Mouse (Mus musculus) CH12.LX (cell line): ENCODE data around the gene Pfdn6. TPM values are rescaled to one million over a fixed set of nuclear protein-coding genes. Genes with fewer than 3 reads are reported as not detected.

ENCODE experiments used
- DNase-seq: peaks from one replicate; pipeline ENCODE4 v3.0.0-alpha.2; 2013; ENCODE audit errors: extremely low read depth
- H3K27ac ChIP-seq: 2 replicates; pipeline ENCODE4 v1.5.1; 2012; ENCODE audit warnings: low read depth, mild to moderate bottlenecking, control low read depth, moderate library complexity; ENCODE audit not compliant: insufficient read depth
- H3K27me3 ChIP-seq: replicated peaks from 2 replicates; pipeline ENCODE3; 2012; ENCODE audit warnings: inconsistent platforms
- H3K36me3 ChIP-seq, 2 experiments: replicated peaks in 1 of 2; 2 replicates each; pipeline versions ENCODE3 to v1.6.1; 2012; ENCODE audit warnings: inconsistent platforms in 1 of 2, low read length in 1 of 2, mild to moderate bottlenecking in 1 of 2, mixed read lengths in 1 of 2, moderate library complexity in 1 of 2; ENCODE audit not compliant: control insufficient read depth in 1 of 2, insufficient read depth in 1 of 2
- H3K4me1 ChIP-seq, 2 experiments: 2 replicates each; pipeline ENCODE4 v1.6.1; 2012; ENCODE audit warnings: inconsistent platforms in 1 of 2, moderate library complexity in 1 of 2; ENCODE audit not compliant: insufficient read depth in 2 of 2, control insufficient read depth in 1 of 2
- H3K4me2 ChIP-seq: 2 replicates; pipeline ENCODE4 v1.6.1; 2012; ENCODE audit warnings: low read depth, mild to moderate bottlenecking, control low read depth; ENCODE audit not compliant: poor library complexity, insufficient read depth, severe bottlenecking
- H3K4me3 ChIP-seq, 3 experiments: fragments of 150-350 bp in 1 of 3; sonication (generic) in 1 of 3; replicated peaks in 1 of 3; 2 replicates each; pipeline versions ENCODE3 to v1.5.1; 2011 to 2012; ENCODE audit warnings: low read depth in 2 of 3, low read length in 2 of 3, mild to moderate bottlenecking in 2 of 3, moderate library complexity in 2 of 3, control low read depth in 1 of 3, improper control_type of control experiment in 1 of 3, inconsistent platforms in 1 of 3, mixed read lengths in 1 of 3; ENCODE audit not compliant: poor library complexity in 1 of 3
- H3K79me2 ChIP-seq: replicated peaks from 2 replicates; pipeline ENCODE4 v1.6.1; 2012; ENCODE audit warnings: mild to moderate bottlenecking, moderate library complexity; ENCODE audit not compliant: control insufficient read depth, poor library complexity, insufficient read depth, severe bottlenecking; ENCODE audit errors: extremely low read depth
- H3K9ac ChIP-seq: 2 replicates; pipeline ENCODE4 v1.6.1; 2012; ENCODE audit warnings: low read depth, mild to moderate bottlenecking, control low read depth, moderate library complexity; ENCODE audit not compliant: insufficient read depth
- H3K9me3 ChIP-seq: replicated peaks from 2 replicates; pipeline ENCODE3; 2012; ENCODE audit warnings: low read length, inconsistent platforms, mixed read lengths
- BHLHE40 ChIP-seq: IDR thresholded peaks from 2 replicates; pipeline ENCODE4 v1.6.1; 2011; ENCODE audit warnings: mild to moderate bottlenecking, low read depth, low read length, improper control_type of control experiment
- CTCF ChIP-seq, 2 experiments: IDR thresholded peaks in 1 of 2; conservative IDR thresholded peaks in 1 of 2; 2 replicates each; pipeline ENCODE4 v1.5.1; 2011 to 2012; ENCODE audit warnings: low read depth in 2 of 2, low read length in 2 of 2, improper control_type of control experiment in 1 of 2, inconsistent platforms in 1 of 2, mild to moderate bottlenecking in 1 of 2, moderate library complexity in 1 of 2
- EP300 ChIP-seq: IDR thresholded peaks from 2 replicates; pipeline ENCODE4 v1.6.1; 2011; ENCODE audit warnings: low read length, improper control_type of control experiment
- ETS1 ChIP-seq: conservative IDR thresholded peaks from 2 replicates; pipeline ENCODE4 v1.6.1; 2012; ENCODE audit warnings: low read depth, mild to moderate bottlenecking, inconsistent platforms, low read length, improper control_type of control experiment, moderate library complexity
- GABPA ChIP-seq: IDR thresholded peaks from 2 replicates; pipeline ENCODE4 v1.6.1; 2012; ENCODE audit warnings: low read depth, low read length, improper control_type of control experiment, inconsistent platforms; ENCODE audit not compliant: insufficient replicate concordance
- IRF4 ChIP-seq: IDR thresholded peaks from 2 replicates; pipeline ENCODE4 v1.6.1; 2014; ENCODE audit warnings: low read depth, mild to moderate bottlenecking, inconsistent platforms, low read length, improper control_type of control experiment
- MEF2A ChIP-seq: IDR thresholded peaks from 2 replicates; pipeline ENCODE4 v1.6.1; 2014; ENCODE audit warnings: low read depth, mild to moderate bottlenecking, inconsistent platforms, low read length, improper control_type of control experiment, borderline replicate concordance
- MYC ChIP-seq: IDR thresholded peaks from 2 replicates; pipeline ENCODE4 v1.6.1; 2011; ENCODE audit warnings: low read depth, mild to moderate bottlenecking, improper control_type of control experiment, low read length
- NELFE ChIP-seq: IDR thresholded peaks from 2 replicates; pipeline ENCODE4 v1.6.1; 2011; ENCODE audit warnings: low read depth, low read length, improper control_type of control experiment
- POLR2A ChIP-seq: IDR thresholded peaks from 2 replicates; pipeline ENCODE4 v1.6.1; 2011; ENCODE audit warnings: low read depth, mild to moderate bottlenecking, improper control_type of control experiment, low read length
- POLR2AphosphoS2 ChIP-seq: IDR thresholded peaks from 2 replicates; pipeline ENCODE4 v1.6.1; 2011; ENCODE audit warnings: low read depth, low read length, improper control_type of control experiment
- RAD21 ChIP-seq: IDR thresholded peaks from 2 replicates; pipeline ENCODE4 v1.6.1; 2011; ENCODE audit warnings: low read depth, mild to moderate bottlenecking, low read length, improper control_type of control experiment, moderate library complexity
- RCOR1 ChIP-seq: conservative IDR thresholded peaks from 2 replicates; pipeline ENCODE4 v1.6.1; 2012; ENCODE audit warnings: low read depth, mild to moderate bottlenecking, inconsistent platforms, low read length, improper control_type of control experiment
- SIN3A ChIP-seq: IDR thresholded peaks from 2 replicates; pipeline ENCODE4 v1.6.1; 2012; ENCODE audit warnings: low read length, improper control_type of control experiment, inconsistent platforms
- SMC3 ChIP-seq: IDR thresholded peaks from 2 replicates; pipeline ENCODE4 v1.6.1; 2011; ENCODE audit warnings: low read depth, low read length, improper control_type of control experiment
- TCF12 ChIP-seq: IDR thresholded peaks from 2 replicates; pipeline ENCODE4 v1.6.1; 2014; ENCODE audit warnings: low read depth, mild to moderate bottlenecking, inconsistent platforms, low read length, improper control_type of control experiment
- USF2 ChIP-seq: conservative IDR thresholded peaks from 2 replicates; pipeline ENCODE4 v1.6.1; 2011; ENCODE audit warnings: low read depth, low read length, improper control_type of control experiment
- ZMIZ1 ChIP-seq: IDR thresholded peaks from 2 replicates; pipeline ENCODE4 v1.6.1; 2012; ENCODE audit warnings: low read depth, mild to moderate bottlenecking, inconsistent platforms, low read length, improper control_type of control experiment
- ZNF384 ChIP-seq: IDR thresholded peaks from 2 replicates; pipeline ENCODE4 v1.6.1; 2012; ENCODE audit warnings: low read depth, low read length, improper control_type of control experiment, inconsistent platforms
- dilution Hi-C: fragments of 300-500 bp; cut with MboI; formaldehyde crosslinking; loops from 2 replicates; pipeline ENCODE4 v1.14.3; 2020; ENCODE audit warnings: low sequenced_read_pairs; ENCODE audit not compliant: extremely low pct_unique_long_range_greater_than_20kb, extremely low pct_ligation_motif_present
- in situ Hi-C: fragments of 300-500 bp; cut with MboI; formaldehyde crosslinking; loops from 3 replicates; pipeline ENCODE4 v1.14.3; 2019; ENCODE audit warnings: low sequenced_read_pairs, low pct_ligation_motif_present, low pct_unique_long_range_greater_than_20kb, mixed read lengths
- polyA plus RNA-seq: library from polyadenylated mRNA; unstranded; fragments of >175 nt; gene quantifications from 2 replicates; pipeline ENCODE4 v1.2.1, GENCODE M21; 2012; ENCODE audit warnings: low read depth; ENCODE audit not compliant: insufficient read length
- total RNA-seq, 2 experiments: library from RNA; depleted of rRNA; stranded (reverse); fragments of 300-350 nt in 1 of 2; fragments of >200 nt in 1 of 2; gene quantifications; 2 replicates each; pipeline ENCODE4 v1.2.3; 2012 to 2014

Gene Pfdn6
- total and polyA plus RNA-seq, 3 experiments = 92.3 to 140 (median 109) TPM

- Histone ChIP-seq H3K4me1 (peaks cover 5 to 21% of the 10 kb centered on the region in 2 experiments), H3K4me3 (no peak overlapping the region), H3K36me3 (peaks cover 50 to 55% of the 10 kb centered on the region in 2 experiments), H3K4me2 (no peak overlapping the region), H3K27ac (no peak overlapping the region), H3K9ac (no peak overlapping the region), H3K9me3 (no peaks in the 10 kb centered on the region), H3K27me3 (no peaks in the 10 kb centered on the region), H3K79me2 (peaks cover 12% of the 10 kb centered on the region)
- DNase-seq = no peak
- in situ Hi-C loops (no loop called here), dilution Hi-C loops (no loop called here)
- TF ChIP-seq SIN3A = no peak
- no peak for TF ChIP-seq BHLHE40
- no peak for TF ChIP-seq MEF2A
- no peak for TF ChIP-seq GABPA
- TF ChIP-seq SMC3 = no peak
- TF ChIP-seq ETS1 = no peak
Observed at GRCm38 (mm10) chr17:33959948-33960347, 19.8 kb upstream of the Pfdn6 start.

DNA sequence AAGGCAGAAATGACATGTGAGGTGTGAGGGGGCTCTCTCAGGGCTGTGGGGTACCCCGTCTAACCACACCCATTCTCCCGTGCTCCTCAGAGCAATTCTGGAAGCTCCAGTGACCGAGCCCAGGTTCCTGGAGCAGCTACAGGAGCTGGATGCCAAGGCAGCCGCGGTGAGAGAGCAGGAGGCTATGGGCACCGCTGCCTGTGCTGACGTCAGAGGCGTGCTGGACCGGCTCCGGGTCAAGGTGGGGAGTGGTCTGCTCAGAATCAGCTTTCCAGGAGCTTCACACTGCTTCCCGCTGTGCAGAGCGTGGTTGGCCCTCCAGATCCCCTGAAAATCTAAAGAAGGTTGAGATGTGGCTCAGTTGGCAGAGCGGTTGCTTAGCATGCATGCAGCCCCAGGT lies 19.0 kb upstream of the Pfdn6 start:
- H3K4me3 ChIP-seq = no peak overlapping the region
- no peaks in the 10 kb centered on the region for H3K9me3 ChIP-seq
- TF ChIP-seq CTCF (conservative IDR thresholded peaks at IDR 0.05 in 1 of 2, IDR thresholded peaks at IDR 0.05 in 1 of 2; ENCODE audit: low read depth in 2 of 2, low read length in 2 of 2) = no peak
- TF ChIP-seq RAD21 = no peak
- no peak for TF ChIP-seq ZMIZ1
- no peak for TF ChIP-seq ZNF384
- no peak for TF ChIP-seq MYC
- TF ChIP-seq RCOR1 = no peak
- no peak for TF ChIP-seq POLR2A
- TF ChIP-seq IRF4 = no peak
- no peak for TF ChIP-seq TCF12
- TF ChIP-seq EP300 = no peak
- DNase-seq = no peak
- in situ Hi-C loops (no loop called here), dilution Hi-C loops (no loop called here)
- H3K9ac ChIP-seq = no peak overlapping the region
- H3K79me2 ChIP-seq = peaks cover 20% of the 10 kb centered on the region
- H3K36me3 ChIP-seq = peaks cover 50 to 60% of the 10 kb centered on the region in 2 experiments
- H3K4me2 ChIP-seq = no peak overlapping the region
- H3K27ac ChIP-seq = no peak overlapping the region
- peaks cover 5 to 21% of the 10 kb centered on the region in 2 experiments for H3K4me1 ChIP-seq
- H3K27me3 ChIP-seq = no peaks in the 10 kb centered on the region

- in situ Hi-C loops = no loop called here
- no peak for DNase-seq
- Histone ChIP-seq H3K4me1 (peaks cover 5 to 21% of the 10 kb centered on the region in 2 experiments), H3K36me3 (peaks cover 48 to 61% of the 10 kb centered on the region in 2 experiments), H3K79me2 (peaks cover 24% of the 10 kb centered on the region), H3K27ac (no peak overlapping the region), H3K4me3 (peak overlapping the region in 1 of 3 experiments; percentile 12), H3K9me3 (no peaks in the 10 kb centered on the region), H3K27me3 (no peaks in the 10 kb centered on the region), H3K4me2 (no peak overlapping the region), H3K9ac (no peak overlapping the region)
- TF ChIP-seq USF2 = no peak
- TF ChIP-seq POLR2AphosphoS2 = no peak
- no peak for TF ChIP-seq NELFE
- dilution Hi-C loops = no loop called here
Observed at GRCm38 (mm10) chr17:33958451-33958850, 18.3 kb upstream of the Pfdn6 start.
